Mouse (Mus musculus) layer of hippocampus, adult 8-10 months (tissue): Measurements from ENCODE around the gene Gm4491. TPM values are rescaled to one million over a fixed set of nuclear protein-coding genes. Genes with fewer than 3 reads are reported as not detected.

Experiments
- DNase-seq, 2 experiments: peaks; one replicate each; pipeline ENCODE4 v3.0.0; 2022; ENCODE audit warnings: low spot score in 2 of 2
- total RNA-seq, 4 experiments: library from RNA; stranded (reverse); gene quantifications; 2 replicates each; pipeline ENCODE4 v1.2.4; 2022

The Gm4491 gene
- total RNA-seq, 4 experiments from 2014 or later, result 0.41 to 1.0 (median 0.83) TPM

DNA sequence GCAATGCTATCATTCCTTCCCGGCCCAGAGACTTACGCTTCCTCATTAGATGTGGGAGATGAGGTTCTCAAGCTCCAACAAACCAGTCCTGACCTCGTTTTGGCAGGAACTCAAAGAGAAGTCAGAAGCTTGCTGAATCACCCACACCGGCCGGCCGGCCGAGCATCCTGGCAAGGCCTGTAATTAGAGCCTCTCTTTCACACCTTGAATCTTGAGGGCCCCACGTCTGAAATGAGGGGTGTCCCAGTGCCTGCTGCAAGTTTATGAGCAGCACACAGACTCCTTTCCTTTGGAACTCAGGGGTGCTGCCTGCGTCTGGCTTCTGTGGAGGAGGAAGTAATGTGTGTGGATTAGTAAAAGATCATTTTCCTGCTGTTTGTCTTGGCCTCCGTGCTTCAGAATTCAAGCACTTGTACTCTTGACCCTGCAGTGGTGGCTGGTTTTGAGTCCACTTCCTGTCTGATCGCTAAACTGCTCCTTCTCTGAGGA, 31.5 kb downstream of the Gm4491 start:
- DNase-seq, result no peak

DNA sequence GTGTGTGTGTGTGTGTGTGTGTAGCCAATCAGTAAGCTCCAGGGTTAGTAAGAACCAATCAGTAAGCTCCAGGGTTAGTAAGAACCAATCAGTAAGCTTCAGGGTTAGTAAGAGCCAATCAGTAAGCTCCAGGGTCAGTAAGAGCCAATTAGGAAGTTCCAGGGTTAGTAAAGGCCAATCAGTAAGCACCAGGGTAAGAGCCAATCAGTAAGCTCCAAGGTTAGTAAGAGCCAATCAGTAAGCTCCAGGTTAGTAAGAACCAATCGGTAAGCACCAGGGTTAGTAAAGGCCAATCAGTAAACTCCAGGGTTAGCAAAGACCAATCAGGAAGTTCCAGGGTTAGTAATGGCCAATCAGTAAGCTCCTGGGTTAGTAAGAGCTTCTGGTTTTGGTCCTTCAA, 32.8 kb downstream of the Gm4491 start:
- no peak for DNase-seq

DNA sequence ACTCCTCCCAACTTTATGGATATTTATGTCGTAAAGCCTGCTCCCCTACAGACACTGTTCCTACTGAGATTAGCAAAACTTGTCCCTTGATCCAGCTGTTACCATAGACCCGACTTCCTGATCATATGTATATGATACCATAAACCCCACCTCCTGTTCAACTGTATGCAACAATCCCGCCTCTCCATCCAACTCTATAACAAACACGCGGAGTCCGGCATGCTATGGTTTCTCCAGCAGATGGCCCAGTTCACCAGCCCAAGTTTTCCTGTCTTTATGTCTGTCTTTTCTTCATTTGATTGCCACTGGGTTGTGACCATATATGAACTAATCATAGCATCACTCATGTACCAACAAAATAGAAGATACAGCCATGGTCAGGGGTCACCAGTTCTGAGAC, 40.1 kb downstream of the Gm4491 start:
- DNase-seq, result no peak

DNA sequence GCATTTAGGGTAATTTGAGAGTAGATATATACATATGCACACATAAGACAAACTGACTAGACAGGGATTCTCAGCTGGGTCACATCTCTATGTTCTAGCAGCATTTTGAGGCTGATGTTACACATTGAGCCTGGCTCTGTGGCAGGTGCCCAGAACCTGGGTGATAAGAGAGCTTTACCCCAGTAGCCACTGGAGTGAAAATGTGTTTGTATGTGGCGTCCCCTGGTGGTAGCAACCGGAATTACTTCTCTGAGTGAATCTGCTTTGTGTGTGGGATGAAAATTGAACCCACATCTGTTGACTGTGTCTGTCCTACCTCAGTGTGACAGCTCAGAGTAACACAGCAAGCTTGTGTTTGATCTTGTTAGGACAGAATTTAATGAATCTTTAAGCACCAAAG, 45.8 kb downstream of the Gm4491 start:
- DNase-seq, result peak; percentile 15 to 45

DNA sequence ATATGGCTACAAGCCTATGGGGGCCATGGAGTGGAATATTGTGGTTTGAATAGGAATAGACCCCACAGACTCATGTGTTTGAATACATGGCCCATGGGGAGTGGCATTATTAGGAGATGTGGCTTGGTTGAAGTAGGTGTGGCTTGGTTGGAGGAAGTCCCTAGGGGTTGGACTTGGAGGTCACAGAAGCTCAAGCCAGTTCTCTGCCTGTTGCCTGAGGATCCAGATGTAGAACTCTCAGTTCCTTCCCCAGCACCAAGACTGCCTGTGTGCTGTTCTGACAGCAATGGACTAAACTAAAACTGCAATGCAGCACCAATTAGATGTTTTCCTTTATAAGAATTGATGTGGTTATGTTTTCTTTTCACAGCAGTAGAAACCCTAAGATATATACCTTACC, 49.6 kb downstream of the Gm4491 start:
- DNase-seq, result no peak

Other genes with a start within 250 kb of the Gm4491 start
- 100 to 1,000 TPM in 1 of 4 experiments, 10 to 100 TPM in 3; 92.2 to 100 (median 97.3) TPM for gene Zmym2, start 229.2 kb downstream of the Gm4491 start, total RNA-seq
- gene Gja3, start 57.8 kb downstream of the Gm4491 start, total RNA-seq, result under 1 TPM; 0.18 to 0.61 (median 0.33) TPM
- 10 to 100 TPM in 3 of 4 experiments, 1 to 10 TPM in 1; 9.1 to 14.5 (median 10.3) TPM for gene Gjb2, start 11.2 kb downstream of the Gm4491 start, total RNA-seq
- 100 to 1,000 TPM in 3 of 4 experiments, 10 to 100 TPM in 1; 82.3 to 115 (median 104) TPM for gene Gjb6, start 17.7 kb upstream of the Gm4491 start, total RNA-seq